Mouse (Mus musculus) hindbrain, embryonic 11.5 days (tissue): ENCODE data around the gene Hoxb1. TPM values are rescaled to one million over a fixed set of nuclear protein-coding genes. Genes with fewer than 3 reads are reported as not detected.

Experiments
- ATAC-seq: fragments of 200-750 bp; cut with Nextera tagmentation; 2 replicates; pipeline ENCODE4 v1.8.0; 2017; ENCODE audit warnings: mild to moderate bottlenecking, moderate TSS enrichment, moderate library complexity; ENCODE audit not compliant: low FRiP score
- DNase-seq: peaks from one replicate; pipeline ENCODE4 v3.0.0-alpha.2; 2015; ENCODE audit warnings: low spot score
- H3K27ac ChIP-seq: fragments of 300-500 bp; sonication (generic); 2 replicates; pipeline ENCODE4 v1.5.1; 2014; ENCODE audit warnings: mild to moderate bottlenecking, low read depth, low read length
- H3K27me3 ChIP-seq: fragments of 300-500 bp; sonication (generic); 2 replicates; pipeline ENCODE4 v1.6.1; 2014; ENCODE audit warnings: mild to moderate bottlenecking, low read length, moderate library complexity, mixed read lengths; ENCODE audit not compliant: control insufficient read depth, insufficient read depth
- H3K36me3 ChIP-seq: fragments of 300-500 bp; sonication (generic); 2 replicates; pipeline ENCODE4 v1.6.1; 2014; ENCODE audit warnings: mild to moderate bottlenecking, low read length, moderate library complexity, mixed read lengths; ENCODE audit not compliant: control insufficient read depth, insufficient read depth
- H3K4me1 ChIP-seq: fragments of 300-500 bp; sonication (generic); replicated peaks from 2 replicates; pipeline ENCODE4 v1.6.1; 2014; ENCODE audit warnings: low read length, mixed read lengths; ENCODE audit not compliant: control insufficient read depth, insufficient read depth
- H3K4me2 ChIP-seq: fragments of 300-500 bp; sonication (generic); replicated peaks from 2 replicates; pipeline ENCODE4 v1.6.1; 2014; ENCODE audit warnings: mild to moderate bottlenecking, low read depth, low read length
- H3K4me3 ChIP-seq: fragments of 300-500 bp; sonication (generic); 2 replicates; pipeline ENCODE4 v1.5.1; 2014; ENCODE audit warnings: low read depth, low read length
- H3K9ac ChIP-seq: fragments of 300-500 bp; sonication (generic); 2 replicates; pipeline ENCODE4 v1.6.1; 2014; ENCODE audit warnings: low read depth, low read length
- H3K9me3 ChIP-seq: fragments of 300-500 bp; sonication (generic); 2 replicates; pipeline ENCODE4 v1.6.1; 2016; ENCODE audit warnings: low read length; ENCODE audit not compliant: control insufficient read depth
- WGBS: fragments of 180-500 bp; shearing (Covaris S2); extraction: QIAGEN DNeasy Blood & Tissue Kit; methylation state at CpG from one replicate; pipeline ENCODE4 v1.1.7; 2014; 5-methylcytosine and 5-hydroxymethylcytosine counted together
- polyA plus RNA-seq: library from polyadenylated mRNA; unstranded; fragments of >200 nt; fragmentation: Nextera tagmentation; extraction: Ambion mirVana; gene quantifications from 2 replicates; pipeline ENCODE4 v1.2.1, GENCODE M21; 2014

The Hoxb1 gene
- polyA plus RNA-seq, 1 experiment from 2014 or later = 7.3 TPM

GRCm38 (mm10) chr11:96350341-96350624 is 15.3 kb upstream of the Hoxb1 start, which contains the start of gene Hoxb2:
Gene Hoxb2, plus strand, starts transcription at chr11:96350525.
- H3K36me3 ChIP-seq = no peaks in the 10 kb centered on the region
- DNase-seq (no peak), ATAC-seq (no peak)
- H3K27ac ChIP-seq = peak within 1 kb of the TSS; percentile 98
- H3K27me3 ChIP-seq = peaks cover 57% of the 10 kb centered on the region
- 2% methylated on average over 2 of the region's 2 CpGs for WGBS
- peaks cover 10% of the 10 kb centered on the region; the same call in 1 of the 2 replicates for H3K4me1 ChIP-seq
- no peaks in the 10 kb centered on the region for H3K9me3 ChIP-seq
- H3K4me3 ChIP-seq = peak within 1 kb of the TSS; percentile 72
- H3K9ac ChIP-seq = peak within 1 kb of the TSS; percentile 98
- H3K4me2 ChIP-seq = peak within 1 kb of the TSS; percentile 50

GRCm38 (mm10) chr11:96350791-96351190 is 14.8 kb upstream of the Hoxb1 start:
- H3K9me3 ChIP-seq = no peaks in the 10 kb centered on the region
- peaks cover 53% of the 10 kb centered on the region for H3K27me3 ChIP-seq
- DNase-seq (peak; percentile 59), ATAC-seq (no peak)
- peak overlapping the region; percentile 72 for H3K4me3 ChIP-seq
- H3K4me1 ChIP-seq = peaks cover 10% of the 10 kb centered on the region; the same call in 1 of the 2 replicates
- H3K9ac ChIP-seq = peak overlapping the region; percentile 98
- no peaks in the 10 kb centered on the region for H3K36me3 ChIP-seq
- 0% methylated on average over 2 of the region's 2 CpGs for WGBS
- peak overlapping the region; percentile 42 for H3K4me2 ChIP-seq
- H3K27ac ChIP-seq = peak overlapping the region; percentile 98

DNA sequence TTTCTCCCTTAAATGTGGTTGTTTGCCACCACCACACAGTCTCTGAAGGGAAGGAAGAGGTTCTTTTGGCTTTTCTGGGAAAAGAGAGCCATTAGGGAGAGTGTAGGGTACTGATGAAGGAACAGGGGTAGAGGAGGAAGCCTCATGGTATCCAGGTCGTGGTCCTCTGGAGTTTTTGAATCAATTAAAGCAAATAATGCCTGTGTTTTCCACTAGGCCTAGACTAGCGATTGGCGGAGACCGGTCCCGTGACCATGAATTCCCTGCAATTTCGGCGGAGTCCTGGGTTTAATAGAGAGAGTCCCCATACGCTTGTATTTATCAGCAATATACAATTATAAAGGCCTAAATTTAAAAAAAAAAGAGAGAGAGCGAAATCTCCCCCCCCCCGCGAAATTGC is 14.2 kb upstream of the Hoxb1 start:
- H3K4me2 ChIP-seq = peak overlapping the region; percentile 42
- 2% methylated on average over 11 of the region's 11 CpGs for WGBS
- peak overlapping the region; percentile 98 for H3K9ac ChIP-seq
- peak overlapping the region; percentile 98 for H3K27ac ChIP-seq
- no peaks in the 10 kb centered on the region for H3K9me3 ChIP-seq
- peak overlapping the region; percentile 72 for H3K4me3 ChIP-seq
- ATAC-seq (no peak), DNase-seq (peak; percentile 77)
- no peaks in the 10 kb centered on the region for H3K36me3 ChIP-seq
- peaks cover 51% of the 10 kb centered on the region for H3K27me3 ChIP-seq
- H3K4me1 ChIP-seq = peaks cover 7% of the 10 kb centered on the region; the same call in 1 of the 2 replicates

GRCm38 (mm10) chr11:96351831-96352230 is 13.7 kb upstream of the Hoxb1 start:
- WGBS = 3% methylated on average over 19 of the region's 22 CpGs
- no peaks in the 10 kb centered on the region for H3K9me3 ChIP-seq
- ATAC-seq (peak; percentile 46), DNase-seq (peak; percentile 66)
- peak overlapping the region; percentile 42 for H3K4me2 ChIP-seq
- H3K4me3 ChIP-seq = peak overlapping the region; percentile 72
- peak overlapping the region; percentile 98 for H3K27ac ChIP-seq
- peak overlapping the region; percentile 98 for H3K9ac ChIP-seq
- H3K36me3 ChIP-seq = no peaks in the 10 kb centered on the region
- H3K4me1 ChIP-seq = peaks cover 5% of the 10 kb centered on the region; the same call in 1 of the 2 replicates
- H3K27me3 ChIP-seq = peaks cover 50% of the 10 kb centered on the region

GRCm38 (mm10) chr11:96352691-96353521 is 12.6 kb upstream of the Hoxb1 start:
- no peaks in the 10 kb centered on the region for H3K36me3 ChIP-seq
- H3K9ac ChIP-seq = peak overlapping the region; percentile 98
- ATAC-seq (no peak), DNase-seq (peak; percentile 74)
- H3K4me2 ChIP-seq = peak overlapping the region; percentile 40
- peak overlapping the region; percentile 98 for H3K27ac ChIP-seq
- H3K4me1 ChIP-seq = peaks cover 5% of the 10 kb centered on the region; the same call in 1 of the 2 replicates
- peaks cover 52% of the 10 kb centered on the region for H3K27me3 ChIP-seq
- under 1% methylated on average over 75 of the region's 75 CpGs for WGBS
- no peaks in the 10 kb centered on the region for H3K9me3 ChIP-seq
- H3K4me3 ChIP-seq = peak overlapping the region; percentile 72

DNA sequence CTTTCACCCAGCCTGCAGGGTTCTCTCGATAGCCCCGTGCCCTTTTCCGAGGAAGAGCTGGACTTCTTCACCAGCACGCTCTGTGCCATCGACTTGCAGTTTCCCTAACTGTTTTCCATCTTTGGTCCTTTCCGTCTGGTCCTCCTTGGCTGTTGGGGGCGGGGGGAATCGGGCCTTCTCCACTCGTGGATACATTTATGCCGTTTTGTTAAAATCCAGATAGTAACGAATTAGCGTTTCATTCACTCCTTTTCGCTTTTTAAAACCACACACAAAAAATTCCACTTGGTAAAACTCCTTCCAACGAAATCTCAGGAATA is 12.1 kb upstream of the Hoxb1 start:
- Histone ChIP-seq H3K4me3 (peak overlapping the region; percentile 72), H3K4me1 (peaks cover 5% of the 10 kb centered on the region; the same call in 1 of the 2 replicates), H3K9me3 (no peaks in the 10 kb centered on the region), H3K36me3 (no peaks in the 10 kb centered on the region), H3K27me3 (peaks cover 49% of the 10 kb centered on the region), H3K4me2 (peak overlapping the region; percentile 40), H3K9ac (peak overlapping the region; percentile 98), H3K27ac (peak overlapping the region; percentile 98)
- DNase-seq (peak; percentile 71), ATAC-seq (no peak)
- WGBS = under 1% methylated on average over 14 of the region's 14 CpGs

DNA sequence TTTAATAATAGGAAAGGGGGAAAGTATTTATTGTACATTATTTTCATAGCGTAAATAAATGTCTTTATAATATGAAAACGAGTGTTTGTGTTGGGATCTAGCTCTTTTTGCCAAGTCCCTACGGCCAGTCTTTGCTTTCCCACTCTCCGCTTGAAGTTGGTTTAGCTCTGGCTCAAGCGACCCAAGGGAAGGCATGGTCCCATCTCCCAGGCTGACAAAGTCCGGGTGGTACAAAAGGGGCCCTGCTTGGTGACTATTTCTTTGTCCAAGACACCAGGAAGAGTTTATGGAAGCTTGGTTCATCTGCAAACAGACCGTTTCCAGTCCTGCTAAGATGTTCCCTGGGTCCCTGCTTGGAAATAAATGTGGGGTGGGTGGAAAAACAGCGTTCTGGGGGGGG is 11.6 kb upstream of the Hoxb1 start:
- peak overlapping the region; percentile 98 for H3K9ac ChIP-seq
- peak overlapping the region; percentile 63 for H3K4me2 ChIP-seq
- H3K4me1 ChIP-seq = peaks cover 5% of the 10 kb centered on the region; the same call in 1 of the 2 replicates
- WGBS = 2% methylated on average over 8 of the region's 8 CpGs
- no peaks in the 10 kb centered on the region for H3K36me3 ChIP-seq
- H3K4me3 ChIP-seq = peak overlapping the region; percentile 72
- H3K9me3 ChIP-seq = no peaks in the 10 kb centered on the region
- peak overlapping the region; percentile 98 for H3K27ac ChIP-seq
- peaks cover 49% of the 10 kb centered on the region for H3K27me3 ChIP-seq
- ATAC-seq (no peak), DNase-seq (peak; percentile 73)

DNA sequence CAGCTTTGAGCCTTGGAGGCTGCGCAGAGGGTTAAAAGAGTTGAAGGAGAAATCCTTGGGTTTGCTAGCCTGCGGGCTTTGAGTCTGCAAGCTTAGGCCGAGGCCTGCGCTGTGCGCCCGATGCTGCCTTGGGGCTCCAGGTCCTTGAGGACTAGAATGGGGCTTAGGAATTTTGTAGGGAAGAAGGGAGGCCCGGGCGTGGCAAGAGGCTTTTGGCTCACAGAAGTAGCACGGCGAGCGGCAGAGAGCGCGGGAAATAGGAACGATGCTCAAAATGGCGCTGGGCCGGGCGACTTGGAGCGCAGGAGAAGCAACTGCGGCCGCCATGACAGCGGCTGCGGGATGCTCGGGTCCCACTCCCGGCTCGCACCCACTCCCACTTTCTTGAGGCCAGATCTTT is 11.2 kb upstream of the Hoxb1 start:
- H3K27ac ChIP-seq = peak overlapping the region; percentile 98
- H3K4me2 ChIP-seq = peak overlapping the region; percentile 63
- ATAC-seq = no peak
- no peaks in the 10 kb centered on the region for H3K36me3 ChIP-seq
- H3K9me3 ChIP-seq = no peaks in the 10 kb centered on the region
- H3K4me3 ChIP-seq = peak overlapping the region; percentile 72
- under 1% methylated on average over 25 of the region's 25 CpGs for WGBS
- H3K4me1 ChIP-seq = peaks cover 5% of the 10 kb centered on the region; the same call in 1 of the 2 replicates
- peak; percentile 83 for DNase-seq
- H3K27me3 ChIP-seq = peaks cover 48% of the 10 kb centered on the region
- peak overlapping the region; percentile 98 for H3K9ac ChIP-seq
